Mouse (Mus musculus) gastrocnemius, adult 2 months (tissue): Measurements from ENCODE around the gene Slc25a47. TPM values are rescaled to one million over a fixed set of nuclear protein-coding genes. Genes with fewer than 3 reads are reported as not detected.
"Not testable (repeated sequence)": the region's sequence is repeated elsewhere in the genome, so short reads cannot be mapped to it uniquely, and the experiment has no call there.

ENCODE experiments used
- DNase-seq: peaks from one replicate; pipeline ENCODE4 v3.0.0; 2022
- H3K27ac ChIP-seq: fragments of 200-600 bp; 2 replicates; pipeline ENCODE4 v1.8.1; 2022; ENCODE audit warnings: mild to moderate bottlenecking
- H3K4me3 ChIP-seq: fragments of 200-600 bp; 2 replicates; pipeline ENCODE4 v1.8.1; 2022; ENCODE audit warnings: mild to moderate bottlenecking, moderate library complexity
- CTCF ChIP-seq: fragments of 200-600 bp; IDR thresholded peaks from 2 replicates; pipeline ENCODE4 v1.8.1; 2022; ENCODE audit warnings: antibody characterized with exemption, mild to moderate bottlenecking, moderate library complexity
- intact Hi-C: fragments of 180-260 bp; cut with DNase I; formaldehyde crosslinking; loops from one replicate; pipeline ENCODE4 v1.15.1; 2025
- total RNA-seq, 2 experiments: library from RNA; stranded (reverse); gene quantifications; 2 replicates each; pipeline ENCODE4 v1.2.3; 2021

Slc25a47 gene
- total RNA-seq, 2 experiments from 2014 or later = 7.7 to 8.8 TPM

DNA sequence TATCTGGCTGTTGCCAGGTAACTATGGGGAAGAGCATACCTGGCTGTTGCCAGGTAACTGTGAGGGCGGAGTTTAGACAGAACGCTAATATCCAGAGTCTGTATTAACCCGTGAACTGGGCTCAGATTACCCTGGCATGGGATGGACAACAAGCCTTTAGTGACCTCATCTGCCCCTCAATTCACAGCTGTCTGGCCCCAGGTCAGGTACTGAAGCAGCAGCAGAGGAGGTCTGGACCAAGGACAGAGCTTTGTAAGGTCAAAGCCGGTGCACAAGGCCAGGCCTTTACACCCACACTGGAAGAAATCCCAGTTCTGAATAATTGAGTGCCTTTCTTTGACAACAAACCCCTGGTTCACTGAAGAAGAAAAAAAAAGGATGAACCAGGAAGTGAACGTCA, 6.2 kb upstream of the Slc25a47 start:
- Histone ChIP-seq H3K27ac (peak overlapping the region; percentile 57), H3K4me3 (no peak overlapping the region)
- TF ChIP-seq CTCF = no peak
- DNase-seq = peak; percentile 23
- intact Hi-C loops = no loop called here

DNA sequence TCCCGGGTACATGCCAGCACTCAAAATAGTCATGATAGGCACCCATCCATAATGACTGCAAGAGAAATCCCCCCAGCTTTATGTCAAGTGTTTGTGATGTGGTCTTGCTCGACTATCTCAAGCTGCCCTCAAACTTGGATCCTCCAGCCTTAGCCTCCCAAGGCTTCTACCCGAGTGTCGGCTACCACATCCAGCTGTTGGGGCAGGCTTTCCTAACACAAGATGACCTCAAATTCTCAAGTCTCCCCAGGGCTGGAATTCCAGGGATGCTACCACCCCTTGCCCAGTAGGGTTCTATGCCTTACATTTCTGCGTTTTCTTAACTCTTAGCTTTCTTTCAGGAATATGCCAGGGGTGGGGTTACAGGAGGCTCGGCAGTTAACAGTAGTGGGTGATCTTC, 5.5 kb upstream of the Slc25a47 start:
- H3K27ac ChIP-seq = peak overlapping the region; percentile 57; the same call in 1 of the 2 replicates
- no peak overlapping the region for H3K4me3 ChIP-seq
- DNase-seq = no peak
- intact Hi-C loops = no loop called here
- no peak for TF ChIP-seq CTCF

DNA sequence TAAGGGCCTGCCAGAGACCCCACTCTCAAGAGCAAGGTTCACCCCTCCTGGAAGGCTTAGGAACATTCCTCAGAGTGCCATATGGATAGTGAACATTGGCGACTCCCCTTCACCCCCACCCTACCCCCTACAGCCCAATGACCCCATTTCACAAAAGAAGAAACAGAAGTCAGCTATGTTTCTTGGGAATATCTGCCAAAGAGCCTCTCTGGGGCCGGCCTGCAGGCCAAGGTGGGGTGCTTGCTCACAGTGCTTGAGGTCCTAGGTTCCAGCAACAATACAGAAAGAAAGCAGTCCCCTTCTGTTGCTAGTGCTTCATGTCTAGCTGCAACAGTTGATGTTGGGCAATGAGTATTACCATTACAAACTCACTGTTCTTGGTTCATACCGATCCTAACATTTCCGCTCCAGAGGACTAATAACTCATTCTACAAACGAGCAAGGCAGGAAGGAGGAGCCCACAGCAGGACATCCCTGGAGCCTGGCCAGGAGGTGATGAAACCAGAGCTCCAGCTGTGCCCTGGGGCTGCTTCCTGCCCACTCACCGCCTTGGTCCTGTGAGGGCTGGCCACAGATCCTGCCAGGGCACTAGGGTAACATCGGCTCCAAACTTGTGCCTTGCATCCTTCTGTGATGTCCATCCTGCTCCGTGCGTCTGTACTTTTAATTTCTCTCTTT, 3.7 kb upstream of the Slc25a47 start:
- H3K4me3 ChIP-seq = peak overlapping the region; percentile 92
- peak; percentile 88 for DNase-seq
- intact Hi-C loops = no loop called here
- H3K27ac ChIP-seq = peak overlapping the region; percentile 90
- no peak for TF ChIP-seq CTCF

DNA sequence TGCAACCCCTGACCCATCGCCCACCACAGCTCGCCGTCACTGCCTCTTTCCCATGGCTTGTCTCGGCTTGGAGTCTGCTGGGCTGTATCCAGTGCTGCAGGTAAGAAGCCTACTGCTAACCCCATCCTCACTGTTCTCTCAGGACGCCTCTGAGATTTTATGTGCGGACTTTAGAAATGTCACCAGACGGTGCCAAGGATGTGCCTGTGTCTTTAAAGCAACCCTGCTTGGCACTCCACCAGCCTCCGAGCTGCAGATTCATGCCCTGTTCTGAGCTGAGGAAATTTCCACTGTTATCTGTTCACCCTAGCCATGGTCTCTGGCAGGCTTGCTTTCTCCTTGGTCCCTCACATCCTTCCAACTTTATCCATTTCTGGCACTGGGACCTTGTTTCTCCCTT, 3.0 kb upstream of the Slc25a47 start:
- intact Hi-C loops = no loop called here
- TF ChIP-seq CTCF = no peak
- H3K27ac ChIP-seq = peak overlapping the region; percentile 90
- DNase-seq = peak; percentile 80
- peak overlapping the region; percentile 92 for H3K4me3 ChIP-seq

DNA sequence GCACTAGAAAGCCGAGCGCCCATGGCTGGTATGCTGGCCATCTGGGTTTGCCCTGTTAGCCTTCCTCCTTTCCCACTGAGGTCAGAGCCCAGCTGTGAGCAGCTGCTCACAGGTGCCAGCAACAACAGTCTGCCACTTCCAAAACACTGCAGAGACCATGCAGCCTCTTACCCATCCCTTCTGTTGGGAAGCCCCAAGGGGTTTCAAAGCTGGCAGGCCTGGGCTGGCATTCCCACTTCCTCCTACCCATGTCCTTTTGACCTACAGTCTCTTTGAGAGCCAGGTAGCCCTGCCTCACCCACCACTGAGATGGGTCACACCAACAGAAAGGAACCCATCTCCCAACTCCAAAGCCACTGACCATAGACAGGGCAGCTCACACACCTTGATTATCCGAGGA, 2.4 kb upstream of the Slc25a47 start:
- intact Hi-C loops = no loop called here
- peak overlapping the region; percentile 90 for H3K27ac ChIP-seq
- peak overlapping the region; percentile 92 for H3K4me3 ChIP-seq
- no peak for TF ChIP-seq CTCF
- peak; percentile 18 for DNase-seq

DNA sequence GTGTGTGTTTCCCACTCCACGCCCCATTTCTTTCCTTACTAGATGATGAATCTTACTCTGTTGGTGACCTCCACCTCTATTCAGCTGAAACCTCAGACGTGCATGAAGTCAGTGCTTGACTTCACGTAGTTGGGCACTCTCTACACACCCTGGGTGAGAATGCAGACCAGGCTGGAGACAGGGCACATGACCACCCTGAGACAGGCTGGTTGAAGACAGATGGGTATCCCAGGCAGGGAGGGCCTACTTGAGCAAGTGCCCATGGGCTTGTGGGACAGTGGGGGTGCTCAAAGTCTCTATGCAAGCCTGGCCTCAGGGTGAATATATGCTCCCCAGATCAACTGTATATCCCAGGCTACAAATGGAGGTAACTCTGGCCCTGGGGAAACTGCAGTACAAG, 1.5 kb upstream of the Slc25a47 start:
- H3K27ac ChIP-seq = peak overlapping the region; percentile 90
- peak; percentile 31 for DNase-seq
- H3K4me3 ChIP-seq = peak overlapping the region; percentile 92
- TF ChIP-seq CTCF = no peak
- intact Hi-C loops = loop anchor here (2.0 kb wide), 1 partner anchor 40 kb away; no protein-coding TSS in a partner anchor

DNA sequence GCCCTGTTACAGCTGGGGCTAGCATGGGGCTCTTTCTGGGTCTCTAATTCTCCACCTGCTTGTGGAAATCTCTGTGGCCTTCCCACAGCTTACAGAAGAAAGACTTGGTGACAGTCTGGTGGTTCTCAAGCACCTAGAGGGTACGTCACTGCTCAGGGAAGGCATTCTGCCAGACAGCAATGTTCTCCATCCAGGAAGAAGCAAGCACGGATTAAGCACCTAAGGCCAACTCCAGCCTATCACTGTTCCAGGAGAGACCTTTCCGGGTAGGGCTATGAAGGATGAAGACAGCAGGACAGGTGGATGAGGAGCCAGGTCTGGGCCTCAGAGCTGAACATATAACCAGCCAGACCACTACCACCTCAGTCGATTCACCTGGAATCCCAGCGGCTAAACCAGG, 1.1 kb upstream of the Slc25a47 start:
- H3K4me3 ChIP-seq = peak overlapping the region; percentile 92
- peak overlapping the region; percentile 90 for H3K27ac ChIP-seq
- no peak for TF ChIP-seq CTCF
- DNase-seq = peak; percentile 36
- intact Hi-C loops = loop anchor here (2.0 kb wide), 1 partner anchor 40 kb away; no protein-coding TSS in a partner anchor

DNA sequence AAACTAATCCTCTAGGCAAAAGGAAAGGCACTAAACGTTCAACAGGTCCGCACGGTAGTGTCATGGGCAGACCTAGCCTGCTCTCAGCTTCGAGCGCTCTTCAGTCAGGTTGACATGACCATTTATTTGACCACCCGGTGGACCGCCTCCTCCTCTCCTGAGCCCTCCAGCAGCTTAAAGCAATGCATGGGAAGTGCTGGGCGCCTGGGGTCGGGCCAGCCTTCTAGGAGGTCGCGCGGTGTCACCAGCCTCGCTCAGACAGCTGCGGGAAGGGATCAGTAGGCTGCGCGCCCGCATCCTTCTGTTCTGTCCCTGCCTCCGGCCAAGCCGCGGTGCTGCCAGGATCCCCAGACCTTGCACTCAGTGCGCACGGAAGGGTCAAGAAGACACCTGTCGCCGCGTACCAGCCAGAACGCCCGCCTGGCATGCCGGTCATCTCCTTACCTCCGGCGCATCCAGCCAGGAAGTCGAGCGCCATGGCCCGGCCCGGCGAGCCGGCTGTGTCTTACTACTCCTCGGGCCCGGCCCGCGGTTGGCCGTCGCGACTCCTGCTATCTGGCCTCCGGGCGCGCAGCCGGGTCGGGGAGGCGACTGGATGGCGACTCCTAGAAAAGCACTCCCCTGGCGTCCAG, 522 bp upstream of the Slc25a47 start:
- DNase-seq = peak; percentile 89

DNA sequence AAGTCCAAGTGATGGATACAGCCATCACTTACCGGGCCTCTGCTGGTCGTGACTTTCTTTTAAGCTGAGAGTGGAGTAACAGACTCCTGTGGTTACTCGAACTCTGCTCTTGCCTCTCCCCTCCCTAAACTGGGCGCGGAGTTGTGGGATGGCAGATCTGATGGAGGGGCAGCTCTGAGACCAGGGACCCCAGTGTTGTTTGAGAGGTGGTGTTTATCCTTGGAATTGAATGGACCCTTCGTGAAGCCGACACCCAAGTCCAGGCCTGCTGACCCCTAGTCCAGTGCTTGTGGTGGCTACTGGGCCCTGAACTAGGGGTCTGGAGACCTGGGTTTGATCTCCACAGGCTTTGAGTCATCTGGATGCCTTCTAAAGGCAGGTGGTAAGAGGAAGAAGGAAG, 876 bp downstream of the Slc25a47 start:
- H3K4me3 ChIP-seq = peak overlapping the region; percentile 92
- TF ChIP-seq CTCF = no peak
- H3K27ac ChIP-seq = peak overlapping the region; percentile 90
- intact Hi-C loops = no loop called here
- DNase-seq = peak; percentile 23

More for the DNA sequence above, 522 bp upstream of the Slc25a47 start:
- Histone ChIP-seq H3K27ac (peak overlapping the region; percentile 90), H3K4me3 (peak overlapping the region; percentile 92)
- TF ChIP-seq CTCF = no peak; the same call in 1 of the 2 replicates
- intact Hi-C loops = loop anchor here (2.0 kb wide), 1 partner anchor 41 kb away; no protein-coding TSS in a partner anchor

DNA sequence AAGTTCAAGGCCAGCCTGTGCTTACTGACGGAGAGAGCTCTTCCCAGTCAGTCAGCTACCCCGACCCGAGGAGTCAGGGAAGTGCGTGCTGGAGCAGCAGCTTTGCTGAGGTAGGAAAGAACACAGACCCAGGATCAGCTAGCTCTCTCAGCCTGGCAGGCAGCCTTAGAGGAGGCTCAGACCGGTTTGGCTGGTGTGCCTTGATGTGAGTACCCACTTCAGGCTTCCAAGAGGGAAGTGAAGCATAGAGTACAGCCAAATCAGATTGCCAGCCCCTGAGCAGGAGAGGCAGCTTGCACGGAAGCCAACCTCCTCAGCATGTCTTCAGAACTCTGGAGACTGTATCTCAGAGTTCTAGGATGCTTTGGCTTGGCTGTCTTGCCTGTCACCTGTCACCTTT, 5.3 kb downstream of the Slc25a47 start:
- H3K27ac ChIP-seq = peak overlapping the region; percentile 71
- TF ChIP-seq CTCF = no peak
- no peak overlapping the region for H3K4me3 ChIP-seq
- DNase-seq = peak; percentile 65
- intact Hi-C loops = loop anchor here (10.0 kb wide), 1 partner anchor 2004 kb away; the partner anchor contains the start of gene Mok

DNA sequence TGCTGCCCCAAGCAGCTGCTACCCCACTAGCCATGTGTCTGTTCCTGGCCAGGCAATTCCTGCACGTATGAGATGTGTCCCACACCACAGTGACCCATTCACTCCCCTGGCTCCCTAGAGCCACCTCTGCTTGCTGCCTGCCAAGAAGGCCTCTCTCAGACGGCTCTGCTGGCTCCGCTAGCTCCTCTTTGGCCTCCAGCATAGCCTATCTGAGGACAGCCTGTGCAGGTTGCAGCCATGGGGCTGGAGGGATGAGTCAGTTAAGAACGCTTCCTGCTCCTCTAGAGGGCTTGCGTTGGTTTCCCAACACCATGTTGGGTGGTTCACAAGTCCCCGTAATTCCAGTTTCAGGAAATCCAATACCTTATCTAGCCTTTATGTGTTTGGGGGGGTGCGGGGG, 6.8 kb downstream of the Slc25a47 start:
- Histone ChIP-seq H3K4me3 (peak overlapping the region; percentile 17), H3K27ac (peak overlapping the region; percentile 71)
- peak; percentile 60 for DNase-seq
- intact Hi-C loops = loop anchor here (10.0 kb wide), 1 partner anchor 2002 kb away; the partner anchor contains the start of gene Mok
- no peak for TF ChIP-seq CTCF

DNA sequence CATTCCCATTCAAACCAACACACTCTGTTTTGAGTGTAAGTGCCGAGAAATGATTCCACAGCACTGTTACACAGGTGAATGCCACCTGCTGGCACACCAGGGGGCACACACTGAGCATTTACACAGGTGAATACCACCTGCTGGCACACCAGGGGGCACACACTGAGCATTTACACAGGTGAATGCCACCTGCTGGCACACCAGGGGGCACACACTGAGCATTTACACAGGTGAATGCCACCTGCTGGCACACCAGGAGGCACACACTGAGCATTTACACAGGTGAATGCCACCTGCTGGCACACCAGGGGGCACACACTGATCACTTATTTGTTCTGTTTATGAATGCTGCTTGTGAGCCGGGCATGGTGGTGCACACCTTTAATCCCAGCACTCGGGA, 12.2 kb downstream of the Slc25a47 start:
- not testable (repeated sequence) for H3K4me3 ChIP-seq, DNase-seq, H3K27ac ChIP-seq
- TF ChIP-seq CTCF = peak; percentile 9; the same call in 1 of the 2 replicates
- intact Hi-C loops = loop anchor here (10.0 kb wide), 1 partner anchor 1997 kb away; the partner anchor contains the start of gene Mok

DNA sequence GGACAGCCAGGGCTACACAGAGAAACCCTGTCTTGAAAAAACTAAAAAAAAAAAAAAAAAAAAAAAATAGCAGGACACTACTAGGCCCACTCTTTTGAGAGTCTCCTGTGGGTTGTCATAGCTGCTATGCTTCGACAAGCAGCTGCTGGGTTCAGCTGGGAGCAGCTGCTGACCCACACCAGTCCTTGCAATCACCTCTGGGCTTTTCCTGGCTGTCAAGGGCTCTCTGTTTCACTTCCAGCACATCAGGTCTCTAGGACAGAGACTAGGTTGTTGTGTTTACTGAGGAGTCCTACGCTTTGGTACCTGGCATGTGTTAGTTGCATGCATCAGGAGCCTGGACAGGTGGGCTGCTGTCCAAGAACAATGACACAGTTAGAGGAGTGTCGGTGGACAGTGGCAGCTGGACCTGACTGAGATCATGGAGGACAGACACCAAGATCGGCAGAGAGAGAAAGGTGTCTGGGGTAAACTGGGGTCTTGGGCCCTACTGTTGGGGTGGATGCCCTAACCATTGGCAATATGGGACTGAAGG, 13.7 kb downstream of the Slc25a47 start:
- Histone ChIP-seq H3K4me3 (no peak overlapping the region), H3K27ac (no peak overlapping the region)
- no peak for TF ChIP-seq CTCF
- DNase-seq = peak; percentile 25
- intact Hi-C loops = loop anchor here (10.0 kb wide), 1 partner anchor 1995 kb away; the partner anchor contains the start of gene Mok
